Mouse (Mus musculus) neural tube, embryonic 10.5 days (tissue): ENCODE measurements around the gene Arhgef12.

Experiments used
- DNase-seq: peaks from one replicate; pipeline ENCODE4 v3.0.0-alpha.2; 2017; ENCODE audit warnings: low spot score; ENCODE audit errors: extremely low spot score

Gene Arhgef12

DNA sequence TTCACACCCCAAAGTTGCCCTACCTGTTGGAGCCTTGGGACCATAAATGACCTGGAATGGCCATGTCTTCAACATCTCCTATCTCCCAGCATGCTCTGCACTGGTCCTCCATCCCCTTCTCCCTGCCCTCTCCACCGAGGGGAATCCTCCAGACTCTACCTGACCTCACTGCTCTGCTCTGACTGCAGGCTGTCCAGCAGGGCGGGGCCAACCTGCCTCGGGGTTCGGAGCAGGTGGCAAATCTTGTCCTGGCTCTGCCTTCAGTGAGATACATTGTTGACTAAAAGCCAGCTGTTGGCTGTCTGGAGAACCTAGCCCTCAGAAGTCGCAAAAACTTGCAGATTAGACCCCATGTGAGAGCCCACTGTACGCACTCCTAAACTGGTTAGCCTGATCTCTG, 180.5 kb downstream of the Arhgef12 start:
- no peak for DNase-seq

DNA sequence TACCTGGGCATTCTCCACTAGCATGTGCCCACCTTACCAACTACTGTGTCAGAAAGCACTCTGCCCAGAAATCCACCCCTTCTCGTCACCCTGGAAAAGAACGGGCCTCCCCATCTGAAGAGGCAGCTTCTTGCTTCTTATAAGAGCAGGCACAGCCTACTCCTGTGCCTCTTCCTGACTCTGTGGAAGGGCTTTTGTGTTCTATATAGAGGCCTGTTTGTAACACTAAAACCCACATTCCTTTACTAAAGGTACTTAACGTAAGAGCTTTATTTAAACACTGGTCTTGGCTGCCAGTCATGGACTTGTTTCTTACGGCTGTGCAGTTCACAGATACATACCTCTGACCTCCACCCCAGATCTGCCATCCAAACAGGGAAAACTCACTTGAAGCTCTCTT, 185.2 kb downstream of the Arhgef12 start:
- DNase-seq: no peak

DNA sequence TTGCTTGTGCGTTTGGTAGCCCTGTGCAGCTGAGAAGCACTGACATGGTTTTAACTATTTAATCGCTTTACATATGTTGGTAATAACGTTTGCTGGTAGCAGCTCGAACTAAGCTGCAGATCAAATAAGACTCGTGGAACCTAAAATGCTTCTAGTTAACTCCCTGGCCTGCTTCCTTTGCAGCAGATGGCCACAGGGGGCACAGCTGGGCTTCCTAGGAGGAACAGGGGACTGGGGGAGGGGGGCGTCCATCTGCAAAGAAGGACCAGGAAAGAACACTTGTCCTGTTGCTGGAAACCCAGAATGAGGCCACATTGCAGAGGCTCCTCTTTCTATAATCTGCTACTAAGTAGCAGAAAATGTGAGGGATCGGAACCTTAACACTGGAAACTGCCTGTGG, 186.8 kb downstream of the Arhgef12 start:
- DNase-seq: no peak

DNA sequence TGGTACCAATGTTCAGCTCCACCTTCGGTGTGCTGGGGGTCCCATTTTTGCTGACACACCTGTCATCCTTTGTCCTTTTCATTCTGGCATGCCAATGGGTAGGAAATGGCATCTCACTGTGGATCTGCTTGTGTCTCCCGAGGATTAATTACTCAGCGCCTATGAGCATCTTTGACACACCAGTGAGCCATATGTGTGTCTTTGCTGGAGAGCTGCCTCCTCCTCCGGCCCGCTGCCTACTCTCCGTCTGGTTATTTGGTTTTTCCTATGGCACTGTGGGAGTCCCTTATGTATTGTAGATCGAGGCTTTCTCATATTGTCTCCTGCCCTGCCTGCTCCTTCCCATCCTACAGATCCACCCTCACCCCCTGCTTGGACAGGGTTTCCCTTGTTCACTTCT, 189.1 kb downstream of the Arhgef12 start:
- DNase-seq: no peak
